Mouse (Mus musculus) brain, embryonic 14.5 days (tissue): ENCODE measurements around the gene Slc39a2. TPM values are rescaled to one million over a fixed set of nuclear protein-coding genes. Genes with fewer than 3 reads are reported as not detected.
"Not testable (repeated sequence)": the region's sequence is repeated elsewhere in the genome, so short reads cannot be mapped to it uniquely, and the experiment has no call there.

Experiments
- DNase-seq: peaks from one replicate; pipeline ENCODE4 v3.0.0-alpha.2; 2011; ENCODE audit warnings: low read depth
- CTCF ChIP-seq: fragments of 200-500 bp; IDR thresholded peaks from 2 replicates; pipeline ENCODE4 v1.5.1; 2012; ENCODE audit warnings: inconsistent platforms, mild to moderate bottlenecking, moderate library complexity, borderline replicate concordance; ENCODE audit not compliant: insufficient read depth, insufficient read length; ENCODE audit errors: extremely low read depth
- POLR2A ChIP-seq: fragments of 200-500 bp; IDR thresholded peaks from 2 replicates; pipeline ENCODE4 v1.6.1; 2012; ENCODE audit warnings: mild to moderate bottlenecking, inconsistent platforms, borderline replicate concordance; ENCODE audit not compliant: poor library complexity, insufficient read depth, insufficient read length, severe bottlenecking; ENCODE audit errors: extremely low read depth
- polyA plus RNA-seq: library from polyadenylated mRNA; depleted of rRNA; stranded (reverse); fragments of >200 nt; gene quantifications from 2 replicates; pipeline ENCODE4 v1.2.3, GENCODE M21; 2012; rRNA removed

The Slc39a2 gene
- polyA plus RNA-seq, 1 experiment, result 12.1 TPM

DNA sequence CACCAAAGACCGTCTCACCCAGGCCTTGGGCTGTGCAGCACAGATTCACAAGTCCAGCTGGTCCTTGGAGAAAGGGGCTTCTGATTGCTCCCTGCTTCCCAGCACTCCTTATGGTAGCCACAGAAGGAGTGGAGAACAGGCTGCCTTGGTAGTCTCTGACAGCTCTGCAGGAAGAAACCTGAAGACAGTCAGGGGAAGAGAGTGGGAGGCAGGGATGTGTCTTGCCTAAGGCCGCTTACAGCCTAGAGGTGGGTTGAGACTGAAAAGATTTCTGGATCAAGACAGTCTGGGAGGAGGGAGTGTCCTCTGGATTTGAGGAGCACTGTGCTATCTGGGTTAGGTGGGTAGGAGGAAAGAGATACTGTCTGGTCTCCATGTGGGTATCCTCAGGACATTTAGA, 30.2 kb downstream of the Slc39a2 start:
- no peak for DNase-seq
- TF ChIP-seq CTCF, result no peak
- no peak for TF ChIP-seq POLR2A

DNA sequence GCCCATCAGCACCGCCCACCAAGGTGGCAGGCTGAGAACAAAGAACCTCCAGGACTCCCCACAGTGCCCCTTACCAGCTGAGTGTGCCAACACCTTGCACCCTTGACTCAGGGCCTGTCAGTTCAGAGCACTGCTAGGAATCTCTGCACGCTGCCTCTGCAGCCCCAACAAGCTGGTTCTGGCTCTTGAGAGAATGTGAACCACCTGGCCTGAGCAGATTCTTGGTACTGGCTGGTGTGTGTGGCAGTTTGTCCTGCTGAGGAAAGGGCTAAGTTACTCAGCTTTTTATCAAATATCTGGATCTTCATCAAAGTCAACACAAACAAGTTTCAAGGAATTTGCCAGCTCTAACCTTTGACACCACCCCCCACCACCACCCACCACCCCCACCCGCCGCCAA, 30.8 kb downstream of the Slc39a2 start:
- TF ChIP-seq POLR2A (no peak), CTCF (no peak)

GRCm38 (mm10) chr14:51926930-51927329, 34.2 kb downstream of the Slc39a2 start:
- DNase-seq, result not testable (repeated sequence)

More for the DNA sequence above, 30.8 kb downstream of the Slc39a2 start:
- DNase-seq, result no peak

DNA sequence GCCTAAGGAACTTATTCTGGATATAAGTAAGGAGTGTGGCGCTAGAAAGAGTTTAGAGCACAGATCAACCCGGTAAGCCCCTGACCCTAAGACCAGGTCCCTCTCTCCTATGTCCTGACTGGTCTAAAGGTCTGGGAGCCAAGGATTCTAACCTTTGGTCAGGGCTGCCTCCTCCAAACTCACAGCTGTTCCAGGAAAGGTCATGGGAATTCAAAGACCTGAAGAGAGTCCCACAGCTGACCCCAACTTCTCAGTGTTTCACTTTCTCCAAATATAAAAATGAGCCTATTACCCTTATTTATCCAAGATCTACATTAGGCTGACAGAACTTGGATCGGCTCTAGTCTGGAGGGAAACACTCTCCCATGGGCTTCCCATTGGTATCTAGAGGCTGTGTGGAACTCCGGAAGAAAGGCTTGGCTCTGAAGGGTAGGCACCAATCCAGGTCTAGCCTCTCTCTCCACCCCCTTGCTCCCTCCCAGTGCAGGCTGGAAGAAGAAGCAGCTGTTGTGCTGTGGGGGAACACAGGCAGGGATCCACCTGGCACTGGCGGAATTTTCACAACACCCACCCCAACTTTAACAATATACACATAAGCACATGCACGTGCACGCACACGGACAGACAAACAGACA, 36.7 kb downstream of the Slc39a2 start:
- peak; percentile 70 for DNase-seq
- no peak for TF ChIP-seq POLR2A
- no peak for TF ChIP-seq CTCF

DNA sequence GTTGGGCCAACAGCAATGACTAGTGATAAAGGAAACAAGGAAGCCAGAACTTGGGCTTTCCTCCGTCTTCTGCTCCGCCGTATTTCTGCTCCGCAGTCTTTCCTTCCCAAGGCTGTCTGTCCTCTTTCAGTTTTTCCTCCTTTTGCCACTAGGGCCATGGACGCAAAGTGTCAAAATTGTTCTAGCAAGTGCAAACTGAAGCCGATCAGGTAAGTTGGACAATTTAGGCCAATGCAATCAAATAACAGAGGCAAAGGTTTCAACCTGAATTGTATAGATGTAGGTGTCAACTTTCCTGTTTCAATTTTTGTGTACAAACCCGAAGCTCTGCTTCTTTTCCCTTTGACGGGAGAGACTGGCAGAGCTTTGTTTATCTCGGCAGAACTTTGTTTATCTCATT, 37.3 kb downstream of the Slc39a2 start:
- no peak for DNase-seq
- TF ChIP-seq POLR2A, result no peak
- peak; percentile 5; the same call in 1 of the 2 replicates for TF ChIP-seq CTCF

DNA sequence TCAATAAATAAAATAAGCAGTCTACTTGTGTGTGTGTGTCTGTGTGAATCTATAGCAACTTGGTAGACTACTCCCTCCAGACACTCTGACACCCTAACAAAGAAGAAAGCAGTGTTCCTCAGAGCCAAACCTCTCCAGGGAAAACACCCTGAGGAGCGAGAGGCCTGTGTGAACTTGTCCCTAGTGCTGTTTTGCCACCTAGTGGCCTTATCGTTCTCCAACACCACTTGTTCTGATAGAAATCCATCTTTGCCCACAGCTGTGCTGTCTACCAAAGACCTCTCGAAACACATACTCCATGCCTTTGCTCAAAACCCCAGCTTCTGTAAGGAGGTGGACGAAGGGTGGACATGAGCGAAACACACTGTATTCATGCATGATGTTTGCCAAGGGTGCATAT, 38.1 kb downstream of the Slc39a2 start:
- peak; percentile 90 for DNase-seq
- TF ChIP-seq POLR2A (no peak), CTCF (peak; percentile 71)

DNA sequence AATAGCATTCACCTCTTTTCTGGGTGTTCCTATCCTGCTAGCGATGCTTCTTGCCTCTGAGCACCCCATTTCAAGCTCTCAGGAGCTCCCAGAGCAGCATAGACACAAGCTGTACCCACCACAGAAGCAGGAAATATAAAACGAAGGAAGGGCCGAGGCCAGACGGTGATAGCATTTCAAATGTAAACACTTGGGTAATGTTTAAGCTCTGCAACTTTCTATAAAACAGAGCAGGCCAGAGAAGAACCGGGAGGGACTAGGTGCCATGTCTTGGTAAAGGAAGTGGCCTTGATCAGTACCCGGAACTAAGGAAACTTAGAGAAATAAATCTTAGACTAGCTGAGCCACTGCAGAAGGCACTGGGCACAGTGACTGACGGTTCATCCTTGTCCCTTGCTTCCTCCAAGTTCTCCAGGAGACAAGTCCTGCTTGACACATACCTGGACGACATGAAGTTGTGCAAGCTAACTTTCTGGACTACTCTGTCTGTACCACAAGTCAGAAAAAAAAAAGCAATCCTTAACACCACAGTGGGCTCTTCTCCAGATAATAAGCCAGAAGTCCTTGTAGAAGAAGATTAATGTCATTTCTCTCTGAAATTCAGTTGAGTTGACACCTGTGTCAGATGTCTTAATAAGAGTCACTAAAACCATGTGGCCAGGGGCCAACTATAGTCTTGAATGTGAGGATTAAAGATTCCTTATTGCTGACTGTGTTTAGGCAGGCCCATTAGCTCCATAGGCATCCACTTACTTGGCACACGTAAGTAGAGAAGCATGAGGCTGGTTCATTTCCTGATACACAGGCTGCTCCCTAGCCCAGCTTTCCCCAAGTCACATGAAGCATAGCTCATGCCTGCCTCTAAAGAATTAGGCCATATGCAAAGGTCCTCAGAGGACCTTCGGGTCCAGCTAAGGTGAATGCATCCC, 39.7 kb downstream of the Slc39a2 start:
- TF ChIP-seq CTCF (no peak), POLR2A (no peak)
- no peak for DNase-seq

GRCm38 (mm10) chr14:51939005-51939404, 46.3 kb downstream of the Slc39a2 start:
- no peak for TF ChIP-seq CTCF
- TF ChIP-seq POLR2A, result no peak
- DNase-seq, result no peak

DNA sequence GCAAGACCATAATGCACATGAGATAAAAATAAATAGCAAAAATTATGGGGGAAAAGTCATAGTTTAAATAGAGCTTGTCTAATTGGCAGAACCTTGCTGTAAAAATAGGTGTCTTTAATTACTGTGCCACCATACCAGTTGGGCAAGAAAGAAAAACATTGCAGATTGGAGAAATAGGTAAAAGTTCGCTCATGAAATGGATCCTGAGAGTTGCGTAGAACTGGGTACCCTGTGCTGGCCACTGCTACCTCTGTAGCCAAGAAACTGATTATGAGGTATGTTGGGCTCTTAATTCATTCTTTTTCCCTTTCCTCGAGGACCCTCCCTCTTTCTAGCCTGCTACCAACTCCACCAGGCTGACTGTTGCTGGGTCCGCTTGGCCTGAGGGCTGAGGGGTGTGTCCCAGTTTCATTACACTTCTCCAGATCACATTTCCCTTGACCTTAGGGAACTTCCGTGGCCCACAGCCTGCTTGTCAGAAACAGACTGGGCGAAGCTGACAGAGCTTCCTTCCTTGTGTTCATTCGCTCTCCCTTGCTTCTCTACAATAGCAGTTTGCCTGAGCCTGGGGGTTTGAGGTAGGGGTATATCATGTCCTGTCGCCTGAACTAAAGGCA, 48.4 kb downstream of the Slc39a2 start:
- TF ChIP-seq CTCF (no peak), POLR2A (no peak)
- DNase-seq, result no peak

GRCm38 (mm10) chr14:51941577-51941976, 48.9 kb downstream of the Slc39a2 start:
- TF ChIP-seq CTCF, result no peak
- no peak for TF ChIP-seq POLR2A
- DNase-seq, result no peak

GRCm38 (mm10) chr14:51942236-51942635, 49.5 kb downstream of the Slc39a2 start:
- no peak for DNase-seq
- TF ChIP-seq POLR2A, result no peak
- TF ChIP-seq CTCF, result no peak

GRCm38 (mm10) chr14:51943336-51943735, 50.6 kb downstream of the Slc39a2 start:
- no peak for TF ChIP-seq CTCF
- no peak for TF ChIP-seq POLR2A
- no peak for DNase-seq

Other genes starting within 250 kb of the Slc39a2 start
- not detected in 2 replicates for gene Gm17079, start 197.4 kb upstream of the Slc39a2 start, polyA plus RNA-seq
- not detected in 2 replicates for gene Gm5800, start 175.7 kb upstream of the Slc39a2 start, polyA plus RNA-seq
- not detected in 2 replicates for gene Ang4, start 119.3 kb upstream of the Slc39a2 start, polyA plus RNA-seq
- not detected in 2 replicates for gene AY358078, start 92.8 kb upstream of the Slc39a2 start, polyA plus RNA-seq
- 0.14 TPM in 1 of 2 replicates, not detected in the other for gene Ear6, start 39.2 kb upstream of the Slc39a2 start, polyA plus RNA-seq
- gene Mettl17, start 8.0 kb upstream of the Slc39a2 start, polyA plus RNA-seq, result 64.9 and 76.0 TPM in 2 replicates
- gene Ndrg2, start 21.3 kb downstream of the Slc39a2 start, polyA plus RNA-seq, result 80.5 and 115 TPM in 2 replicates
- not detected in 2 replicates for gene Tppp2, start 25.5 kb downstream of the Slc39a2 start, polyA plus RNA-seq
- not detected in 2 replicates for gene Rnase13, start 29.9 kb downstream of the Slc39a2 start, polyA plus RNA-seq
- 100 and 106 TPM in 2 replicates for gene Arhgef40, start 91.8 kb downstream of the Slc39a2 start, polyA plus RNA-seq
- 1.9 and 3.6 TPM in 2 replicates for gene Tmem253, start 122.8 kb downstream of the Slc39a2 start, polyA plus RNA-seq
- gene Zfp219, start 127.8 kb downstream of the Slc39a2 start, polyA plus RNA-seq, result 177 and 242 TPM in 2 replicates
- not detected in 2 replicates for gene Olfr221, start 149.6 kb downstream of the Slc39a2 start, polyA plus RNA-seq
- 405 and 455 TPM in 2 replicates for gene Hnrnpc, start 211.1 kb downstream of the Slc39a2 start, polyA plus RNA-seq
- 2.0 and 2.3 TPM in 2 replicates for gene Rpgrip1, start 217.8 kb downstream of the Slc39a2 start, polyA plus RNA-seq